Mouse (Mus musculus): ENCODE results near the gene Isoc2a.
"Not testable (repeated sequence)": the region's sequence is repeated elsewhere in the genome, so short reads cannot be mapped to it uniquely, and the experiment has no call there.

Isoc2a gene

DNA sequence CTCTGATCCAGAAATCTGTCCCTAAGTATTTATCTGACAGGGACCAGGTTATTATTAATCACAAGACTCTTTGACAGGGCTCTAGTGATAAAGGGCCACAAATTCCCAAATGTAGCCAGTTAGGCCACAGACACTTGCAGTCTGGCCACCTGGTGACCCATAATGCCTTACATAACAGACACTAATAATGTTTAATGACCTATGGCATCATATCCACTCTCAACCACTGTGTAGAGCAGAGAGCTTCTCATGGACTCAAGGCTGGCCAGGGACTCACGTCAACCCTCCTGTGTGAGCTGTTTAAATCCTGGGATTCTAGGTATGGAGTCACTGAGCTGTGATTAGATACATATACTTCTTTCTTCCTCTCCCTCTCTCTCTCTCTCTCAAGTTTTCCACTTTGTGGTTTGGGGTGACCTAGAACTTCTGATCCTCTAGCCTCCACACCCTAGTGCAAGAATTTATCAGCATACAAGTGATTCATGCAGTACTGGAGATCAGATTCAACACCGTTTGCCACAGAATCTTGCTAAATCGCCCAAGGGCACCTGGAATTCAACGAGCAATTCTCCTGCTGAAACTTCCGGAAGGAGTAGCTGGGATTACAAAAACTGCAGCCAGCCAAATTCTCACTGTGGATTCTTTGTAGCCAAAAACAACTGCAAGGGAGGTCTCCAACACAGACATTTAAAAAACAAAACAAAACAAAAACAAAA lies 12.7 kb upstream of the Isoc2a start:
- in situ Hi-C loops (cut with MboI, MseI): no loop called here

DNA sequence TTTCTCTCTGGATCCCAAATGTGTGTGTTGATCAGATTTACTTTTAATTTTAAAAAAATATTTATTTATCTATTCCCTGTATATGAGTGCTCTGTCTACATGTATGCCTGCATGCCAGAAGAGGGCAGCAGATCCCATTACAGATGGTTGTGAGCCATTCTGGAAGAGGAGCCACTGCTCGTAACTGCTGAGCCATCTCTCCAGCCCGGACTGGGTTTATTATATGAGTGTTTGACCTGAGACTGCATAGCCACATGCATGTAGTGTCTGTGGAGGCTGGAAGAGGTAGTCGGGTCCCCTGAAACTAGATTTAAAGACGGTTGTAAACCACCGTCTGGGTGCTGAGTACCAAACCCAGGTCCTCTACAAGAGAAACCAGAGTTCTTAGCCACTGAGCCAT lies 11.9 kb upstream of the Isoc2a start:
- in situ Hi-C loops (cut with MboI, MseI): no loop called here

DNA sequence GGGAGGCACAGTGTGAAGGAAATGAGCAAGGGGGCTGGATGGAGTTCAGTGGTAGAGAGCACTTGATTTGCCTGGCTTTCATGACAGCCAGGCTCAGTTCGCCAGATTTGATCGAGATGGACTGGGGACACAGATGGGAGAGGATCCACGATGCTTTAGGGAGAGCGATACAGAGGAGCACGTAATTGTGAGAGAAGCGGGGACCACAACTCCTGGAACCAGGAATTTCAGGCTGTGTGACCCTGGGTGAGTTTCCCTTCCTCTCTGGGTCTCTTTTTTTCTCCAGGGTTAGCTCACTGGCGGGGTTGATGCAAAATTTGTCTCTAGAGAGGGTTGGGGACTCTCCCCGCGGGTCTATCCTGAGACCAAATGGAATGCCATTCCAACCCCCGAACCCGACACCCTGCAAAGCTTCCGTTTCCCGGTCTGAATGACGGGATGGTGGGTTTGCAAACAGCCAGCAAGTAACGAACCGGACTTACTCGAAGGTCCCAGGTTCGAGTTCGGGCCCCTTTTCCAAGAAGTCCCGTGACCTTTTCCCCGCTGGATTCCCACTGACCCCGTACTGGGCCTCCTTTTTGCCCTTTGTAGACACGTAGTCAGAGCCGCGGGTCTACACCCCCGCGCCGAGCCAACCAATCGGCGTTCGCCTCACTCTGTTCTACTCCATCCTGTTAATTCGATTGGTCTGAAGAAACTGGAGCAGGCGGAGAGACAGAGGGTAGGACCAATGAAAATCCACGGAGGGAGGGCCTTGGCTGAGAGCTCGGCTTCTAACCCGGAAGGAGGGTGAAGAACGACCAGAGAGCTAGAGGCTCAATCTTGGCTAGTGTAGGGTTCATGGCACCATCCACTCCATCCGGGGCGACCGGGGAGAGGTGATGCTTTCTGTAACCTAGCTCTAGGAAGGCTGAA lies 11.1 kb upstream of the Isoc2a start:
- in situ Hi-C loops (cut with MboI, MseI): no loop called here

DNA sequence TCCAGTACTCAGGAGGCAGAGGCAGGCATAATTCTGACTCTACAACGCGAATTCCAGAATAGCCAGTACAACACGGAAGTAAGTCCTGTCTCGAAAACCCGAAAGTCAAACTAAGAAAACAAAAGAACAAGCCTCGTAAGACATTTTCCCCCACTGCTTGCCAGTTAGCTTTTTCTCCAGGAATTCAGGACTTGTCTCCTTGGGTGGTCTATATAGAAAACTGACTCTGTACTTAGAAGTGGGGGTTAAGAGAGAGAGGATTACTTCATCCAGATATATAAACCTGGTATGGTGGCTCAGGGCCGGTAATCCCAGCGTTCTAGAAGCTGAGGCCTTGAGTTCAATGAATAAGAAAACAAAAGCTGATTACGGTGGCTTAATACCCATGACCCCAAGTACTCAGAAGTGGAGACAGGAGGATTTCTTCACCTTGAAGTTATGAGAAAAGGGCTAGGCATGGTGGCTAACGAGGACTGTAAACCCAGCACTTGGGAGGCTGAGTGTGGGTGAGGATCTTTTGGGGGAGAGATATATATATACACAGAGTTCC lies 10.2 kb upstream of the Isoc2a start:
- in situ Hi-C loops (cut with MboI, MseI): no loop called here

DNA sequence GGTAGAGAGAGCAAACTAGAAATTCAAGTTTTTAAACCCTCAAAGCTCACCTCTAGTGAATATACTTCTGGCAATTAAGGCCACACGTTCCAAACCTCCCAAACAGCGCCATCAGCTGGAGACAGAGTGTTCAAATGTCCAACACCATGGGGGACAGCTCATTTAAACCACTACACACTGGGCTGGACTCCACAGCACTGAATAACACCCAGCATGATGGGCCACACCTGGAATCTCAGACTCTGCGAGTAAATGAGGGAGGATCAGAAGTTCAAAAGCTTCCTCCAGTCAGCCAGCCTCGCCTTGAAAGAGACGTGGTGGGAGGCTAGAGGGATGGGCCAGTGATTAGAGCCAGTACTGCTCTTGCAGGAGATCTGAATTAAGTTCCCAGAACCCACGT lies 6.8 kb upstream of the Isoc2a start, which contains the start of gene Isoc2b:
TSS of gene Isoc2b (minus strand) at position 126 of the 400 bp plus-strand sequence.
- in situ Hi-C loops (cut with MboI, MseI): no loop called here

DNA sequence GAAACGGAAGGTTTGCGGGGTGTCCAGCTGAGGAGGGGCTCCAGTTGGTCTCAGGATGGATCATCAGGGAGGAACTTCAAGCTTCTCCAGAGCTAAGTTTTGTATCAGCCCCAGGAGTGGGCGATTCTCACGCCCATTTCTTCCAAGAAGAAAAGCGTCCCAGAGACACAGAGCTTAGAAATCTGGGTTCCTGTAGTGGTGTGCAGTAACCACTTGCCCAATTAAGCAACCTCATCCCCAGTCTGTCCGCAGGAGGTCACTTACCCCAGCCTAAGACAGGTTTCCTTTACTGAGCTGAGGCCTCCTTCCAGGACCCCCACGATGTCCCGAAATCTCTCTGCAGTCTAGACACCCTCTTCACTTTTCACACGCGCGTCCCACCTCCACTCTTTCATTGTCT lies 273 bp downstream of the Isoc2a start:
- in situ Hi-C loops (cut with MboI, MseI): no loop called here

DNA sequence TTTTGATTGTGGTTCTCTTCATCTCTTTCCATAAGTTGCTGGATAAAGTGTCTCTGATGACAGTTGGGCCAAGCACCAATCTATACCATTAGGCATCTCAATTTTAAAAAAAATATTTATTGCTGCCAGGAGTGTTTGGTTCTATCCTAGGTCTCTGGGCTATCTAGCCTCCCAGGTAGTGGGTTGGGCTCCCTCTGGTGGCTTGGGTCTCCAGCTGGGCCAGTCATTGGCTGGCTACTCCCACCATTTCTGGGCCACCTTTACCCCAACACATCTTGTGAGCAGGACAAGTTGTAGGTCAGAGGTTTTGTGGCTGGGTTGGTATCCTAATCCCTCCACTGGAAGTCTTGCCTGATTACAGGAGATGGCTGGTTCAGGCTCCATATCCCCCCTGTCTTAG lies 1.2 kb downstream of the Isoc2a start:
- in situ Hi-C loops (cut with MboI, MseI): no loop called here

DNA sequence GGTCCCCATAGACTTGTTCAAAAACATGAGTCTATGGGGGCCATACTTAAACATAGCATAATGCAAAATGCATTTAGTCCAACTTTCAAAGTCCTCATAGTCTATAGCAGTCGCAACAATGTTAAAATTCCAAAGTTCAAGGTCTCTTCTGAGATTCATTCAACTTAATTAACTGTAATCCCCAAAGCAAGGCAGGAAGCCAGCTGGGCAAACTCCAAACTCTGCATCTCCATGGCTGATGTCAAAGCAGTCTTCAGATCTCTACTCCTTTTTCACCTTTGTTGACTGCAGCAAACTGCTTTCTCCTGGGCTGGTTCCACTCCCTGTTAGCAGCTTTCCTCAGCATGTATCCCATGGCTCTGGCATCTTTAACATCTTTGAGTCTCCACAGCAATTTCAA lies 2.1 kb downstream of the Isoc2a start:
- in situ Hi-C loops (cut with MboI, MseI): not testable (repeated sequence)

DNA sequence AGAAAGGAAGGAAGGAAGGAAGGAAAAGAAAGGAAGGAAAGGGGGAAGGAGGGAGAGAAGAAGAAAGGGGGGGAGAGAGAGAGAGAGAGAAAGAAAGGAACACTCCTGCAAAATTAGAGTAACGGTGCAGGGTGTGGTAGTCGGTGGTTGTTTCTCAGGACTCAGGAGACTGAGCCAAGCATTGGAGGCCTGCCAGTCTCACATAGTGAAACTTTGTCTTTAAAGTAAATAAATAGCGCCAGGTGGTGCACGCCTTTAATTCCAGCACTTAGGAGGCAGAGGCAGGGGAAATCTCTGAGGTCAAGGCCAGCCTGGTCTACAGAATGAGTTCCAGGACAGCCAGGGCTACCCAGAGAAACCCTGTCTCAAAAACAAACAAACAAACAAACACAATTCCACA lies 9.7 kb downstream of the Isoc2a start:
- in situ Hi-C loops (cut with MboI, MseI): no loop called here

DNA sequence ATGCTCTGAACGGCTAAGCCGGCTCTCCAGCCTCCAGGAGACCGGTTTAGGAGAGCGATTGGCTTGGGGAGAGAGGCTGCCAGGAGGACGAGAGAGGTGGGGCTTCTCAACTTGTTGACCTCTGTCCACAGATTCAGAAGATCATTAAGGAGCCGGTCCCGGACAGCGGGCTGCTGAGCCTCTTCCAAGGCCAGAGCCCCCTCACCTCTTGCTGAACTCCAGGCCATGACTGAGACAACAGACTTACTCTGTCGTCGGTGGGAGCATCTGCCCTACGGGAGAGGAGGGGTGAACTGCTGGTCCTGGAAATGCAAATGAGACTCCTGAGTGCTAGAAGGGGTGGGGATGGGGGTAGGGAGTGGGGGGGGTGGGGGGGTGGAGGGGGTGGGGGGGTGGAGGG lies 18.2 kb downstream of the Isoc2a start:
- in situ Hi-C loops (cut with MboI, MseI): no loop called here

DNA sequence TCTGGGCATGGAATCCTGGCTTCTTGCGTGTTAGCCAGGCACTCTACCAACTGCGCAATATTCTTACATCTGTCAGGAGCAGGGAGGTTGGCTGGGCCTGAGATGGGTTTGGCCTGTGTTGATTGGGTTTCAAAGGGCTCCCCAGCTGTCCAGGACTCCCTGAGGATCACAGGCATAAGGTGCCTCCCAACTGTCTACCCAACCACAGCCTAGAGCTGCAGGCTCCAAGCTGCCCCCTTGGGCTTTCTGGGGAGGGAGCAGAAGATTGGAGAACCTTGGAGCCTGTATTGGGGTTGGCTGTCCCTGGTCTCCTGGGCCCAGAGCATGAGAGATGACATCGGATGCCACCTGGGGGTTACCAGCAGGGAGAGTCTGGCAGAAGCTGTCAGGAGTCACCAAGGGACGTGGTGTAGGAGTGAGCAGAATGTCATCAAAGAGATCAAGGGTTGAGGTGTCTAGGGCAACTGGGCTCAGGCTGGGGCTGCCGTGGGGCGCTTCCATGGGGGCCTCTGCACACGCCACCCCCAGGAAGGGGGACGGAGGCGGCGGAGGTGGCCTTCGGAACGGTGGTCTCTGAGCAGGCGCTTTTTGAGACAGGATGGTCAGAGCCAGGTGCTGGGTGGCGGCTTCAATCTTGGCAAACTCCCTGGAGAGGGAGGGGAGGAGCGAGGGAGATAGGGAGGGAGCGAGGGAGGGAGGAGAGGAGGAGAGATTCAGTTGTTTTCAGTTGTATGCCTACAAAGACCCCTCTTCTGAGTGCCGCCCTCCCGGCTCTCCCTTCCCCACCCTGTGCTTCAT lies 22.1 kb downstream of the Isoc2a start:
- in situ Hi-C loops (cut with MboI, MseI): no loop called here

DNA sequence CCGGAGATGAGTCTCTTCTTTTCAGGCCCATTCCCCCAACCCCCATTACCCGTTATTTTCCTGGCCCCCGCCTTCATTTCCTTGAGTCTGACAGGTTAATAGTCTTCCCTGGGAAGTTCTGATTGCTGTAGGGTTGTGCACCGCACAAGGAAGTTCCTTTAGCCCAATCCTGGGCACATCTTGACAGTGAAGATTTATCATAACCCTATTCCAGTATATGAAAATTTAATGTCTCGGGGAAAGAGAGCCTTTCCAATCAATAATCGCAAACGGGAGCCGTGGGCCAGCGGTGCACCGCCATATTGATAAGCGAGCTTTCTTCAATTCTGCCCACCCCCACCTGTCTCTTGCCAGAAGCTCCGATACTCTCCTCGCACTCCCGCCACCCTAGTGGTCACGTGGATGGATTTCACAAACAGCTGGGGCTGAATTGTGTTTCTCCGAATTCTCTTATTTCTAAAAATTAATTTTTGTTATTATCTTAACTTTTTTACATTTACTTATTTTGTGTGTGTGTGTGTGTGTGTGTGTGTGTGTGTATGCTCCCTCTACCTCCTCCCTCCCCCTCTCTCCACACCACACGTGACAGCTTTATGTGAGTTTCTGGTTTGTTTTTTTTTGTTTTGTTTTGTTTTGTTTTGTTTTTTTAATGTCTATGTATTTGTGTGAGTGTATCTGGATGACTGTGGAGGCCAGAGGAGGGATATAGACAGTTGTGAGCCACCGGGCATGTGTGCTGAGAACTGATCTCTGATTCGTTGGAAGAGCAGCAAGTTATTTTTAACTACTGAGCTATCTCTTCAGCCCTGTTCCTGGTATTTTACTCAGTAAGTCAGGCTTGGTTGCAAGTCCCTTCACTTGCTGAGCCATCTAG lies 22.9 kb downstream of the Isoc2a start:
- in situ Hi-C loops (cut with MboI, MseI): no loop called here

DNA sequence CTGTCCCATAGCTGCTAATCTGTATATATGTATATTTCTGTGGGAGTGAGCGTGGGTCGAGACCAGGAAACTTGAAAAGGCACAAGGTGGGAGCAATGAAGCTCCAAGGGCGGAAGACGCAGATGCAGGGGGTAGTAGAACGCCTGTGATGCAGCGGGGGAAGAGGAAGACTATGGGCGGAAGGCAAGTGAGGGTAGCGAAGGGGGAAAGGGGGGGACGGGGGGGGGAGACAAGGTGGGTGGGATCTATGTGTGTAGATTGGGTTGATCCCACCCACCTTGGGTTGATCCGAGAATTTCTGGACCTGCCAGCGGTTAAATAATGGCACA lies 23.5 kb downstream of the Isoc2a start:
- in situ Hi-C loops (cut with MboI, MseI): no loop called here

DNA sequence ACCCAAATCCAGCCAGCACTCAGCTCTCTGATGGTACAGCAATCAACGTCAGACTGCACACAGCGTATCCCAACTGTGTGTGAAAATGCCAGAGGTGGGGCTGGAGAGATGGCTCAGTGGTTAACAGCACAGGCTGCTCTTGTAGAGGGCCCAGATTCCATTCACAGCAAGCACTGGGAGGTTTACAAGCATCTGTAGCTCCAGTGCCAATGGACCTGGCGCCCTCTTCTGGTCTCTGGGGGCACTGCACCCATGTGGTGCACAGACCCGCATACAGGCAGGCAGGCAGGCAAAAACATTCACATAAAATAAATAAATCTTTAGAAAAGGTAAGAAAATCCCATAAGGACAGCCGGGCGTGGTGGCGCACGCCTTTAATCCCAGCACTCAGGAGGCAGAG lies 24.2 kb downstream of the Isoc2a start:
- in situ Hi-C loops (cut with MboI, MseI): no loop called here

DNA sequence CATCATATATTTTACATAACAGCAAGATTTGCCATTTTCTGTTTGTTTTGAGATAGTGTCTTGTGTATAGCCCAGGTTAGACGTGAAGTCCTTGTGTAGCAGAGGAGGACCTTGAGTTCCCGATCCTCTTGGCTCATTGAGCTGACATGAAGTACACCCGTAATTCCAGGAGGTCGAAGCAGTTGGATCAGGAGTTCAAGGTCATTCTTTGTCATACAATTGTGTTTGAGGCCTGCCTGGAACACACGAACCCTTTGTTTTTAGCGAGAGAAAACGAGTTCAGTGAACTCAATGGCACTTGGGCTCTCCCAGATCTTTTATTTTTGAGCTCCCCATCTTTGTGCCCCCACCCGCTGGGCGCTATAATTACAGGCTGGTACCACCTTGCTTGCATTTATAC lies 25.5 kb downstream of the Isoc2a start:
- in situ Hi-C loops (cut with MboI, MseI): no loop called here

DNA sequence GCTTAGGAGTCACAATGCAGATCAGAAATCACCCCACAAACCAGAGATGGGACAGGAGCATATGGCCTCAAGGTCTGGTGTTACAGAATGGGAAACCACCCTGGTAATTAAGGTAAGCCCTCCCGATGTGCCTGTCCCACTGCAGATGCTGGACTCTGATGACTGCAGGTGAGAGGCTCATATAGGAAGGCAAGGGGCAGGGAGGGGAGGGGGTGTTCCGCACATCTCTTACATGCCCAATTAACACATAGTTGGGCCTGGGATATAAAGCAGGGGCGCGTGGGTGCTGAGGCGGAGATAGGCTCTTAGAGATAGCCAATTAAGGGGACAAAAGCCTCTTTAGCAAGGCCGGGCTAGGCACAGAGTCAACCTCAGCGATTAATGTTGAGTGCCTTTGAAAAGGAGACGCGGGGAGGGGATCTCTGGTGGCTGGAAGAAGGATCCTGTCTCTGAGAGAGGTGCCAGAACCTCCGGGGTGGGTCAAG lies 29.6 kb downstream of the Isoc2a start, which contains the start of gene Gm36210:
TSS of gene Gm36210 (minus strand) at position 51 of the 485 bp plus-strand sequence.
- in situ Hi-C loops (cut with MboI, MseI): no loop called here

DNA sequence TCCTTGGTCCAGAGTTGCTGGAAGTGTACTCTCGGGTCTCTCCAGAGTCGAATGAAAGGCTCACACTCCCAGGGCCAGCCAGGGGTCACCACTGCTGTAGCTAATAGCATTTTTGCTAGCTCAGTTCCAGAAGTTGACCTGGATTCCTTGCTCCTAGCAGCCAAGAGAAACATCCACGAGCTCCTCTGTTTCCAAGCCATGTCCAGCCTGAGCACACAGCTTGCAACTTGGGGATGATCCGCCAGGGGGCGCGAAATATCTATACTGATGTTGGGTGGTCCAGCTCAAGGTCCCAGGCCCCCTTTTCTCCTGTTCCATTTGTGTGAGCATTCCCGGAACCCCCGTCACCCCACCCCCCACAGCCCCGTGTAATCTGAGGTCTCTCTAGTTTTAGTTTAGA lies 34.6 kb downstream of the Isoc2a start:
- in situ Hi-C loops (cut with MboI, MseI): loop anchor here (5.0 kb wide), 1 partner anchor 84 kb away; no protein-coding TSS in a partner anchor

DNA sequence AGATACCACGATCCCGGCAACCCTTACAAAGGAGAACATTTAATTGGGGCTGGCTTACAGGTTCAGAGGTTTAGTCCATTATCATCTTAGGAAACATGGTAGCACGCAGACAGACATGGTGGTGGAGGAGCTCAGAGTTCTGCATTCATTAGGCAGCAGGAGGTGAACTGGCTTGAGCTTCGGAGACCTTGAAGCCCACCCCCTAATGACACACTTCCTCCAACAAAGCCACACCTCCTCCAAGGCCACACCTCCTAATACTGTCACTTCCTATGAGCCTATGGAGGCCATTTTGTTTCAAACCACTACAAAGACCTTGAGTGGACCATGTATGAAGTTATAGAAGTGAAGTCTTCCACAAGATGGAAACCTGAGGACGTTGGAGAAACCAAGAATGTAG lies 35.3 kb downstream of the Isoc2a start:
- in situ Hi-C loops (cut with MboI, MseI): loop anchor here (5.0 kb wide), 1 partner anchor 85 kb away; no protein-coding TSS in a partner anchor

DNA sequence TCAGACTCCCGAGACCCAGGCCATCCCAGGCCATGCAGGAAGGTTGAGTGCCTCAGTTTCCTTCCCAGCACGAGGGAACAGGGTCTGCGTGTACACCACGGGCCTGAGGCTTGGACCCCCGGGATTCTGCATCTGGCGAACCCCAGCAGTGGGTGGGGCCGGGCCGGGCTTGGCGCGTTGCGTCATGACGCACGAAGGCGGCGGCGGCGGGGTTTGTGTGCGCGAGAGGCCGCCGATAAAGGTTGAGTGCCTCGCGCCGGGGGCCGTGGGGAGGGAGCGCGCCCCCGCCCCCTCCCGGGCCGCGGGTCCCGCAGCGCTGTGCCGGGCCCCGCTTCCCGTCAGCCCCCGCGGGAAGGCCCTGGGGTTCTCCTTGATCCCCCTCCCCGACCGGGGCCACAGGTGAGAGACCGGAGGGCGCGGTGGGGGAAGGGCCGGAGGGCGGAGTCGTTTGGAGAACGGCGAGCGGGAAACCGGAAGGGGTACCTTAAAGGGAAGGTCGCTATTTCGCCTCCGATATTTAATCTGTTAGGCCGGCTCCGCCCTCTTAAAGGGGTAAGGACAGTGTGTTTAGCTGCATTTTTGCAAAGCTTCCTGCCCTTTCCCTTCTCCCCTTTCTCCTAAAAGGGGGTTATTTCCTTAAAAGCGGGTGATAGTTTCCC lies 38.2 kb downstream of the Isoc2a start, which contains the start of gene Zfp628:
TSS of gene Zfp628 (plus strand) at position 211 of the 659 bp plus-strand sequence.
- in situ Hi-C loops (cut with MboI, MseI): no loop called here
